Mouse (Mus musculus) lung, adult 2 months (tissue): ENCODE measurements around the gene Fbxo36. TPM values are rescaled to one million over a fixed set of nuclear protein-coding genes. Genes with fewer than 3 reads are reported as not detected.

Experiments
- DNase-seq: peaks from one replicate; pipeline ENCODE4 v3.0.0; 2022
- H3K4me1 ChIP-seq: fragments of 200-500 bp; 2 replicates; pipeline ENCODE4 v1.6.1; 2011; ENCODE audit warnings: low read length; ENCODE audit not compliant: control insufficient read depth, insufficient read depth
- H3K4me3 ChIP-seq: fragments of 200-500 bp; replicated peaks from 2 replicates; pipeline ENCODE3; 2011; ENCODE audit warnings: low read depth, mild to moderate bottlenecking, control low read depth, low read length; ENCODE audit errors: extremely low read depth
- CTCF ChIP-seq: fragments of 200-500 bp; IDR thresholded peaks from 2 replicates; pipeline ENCODE4 v1.5.1; 2011; ENCODE audit warnings: mild to moderate bottlenecking, low read length, control low read depth; ENCODE audit not compliant: insufficient read depth
- POLR2A ChIP-seq: fragments of 200-500 bp; IDR thresholded peaks from 2 replicates; pipeline ENCODE4 v1.6.1; 2011; ENCODE audit warnings: low read depth, mild to moderate bottlenecking, control low read depth, low read length, borderline replicate concordance; ENCODE audit errors: extremely low read depth
- WGBS: fragments of 180-500 bp; shearing (Covaris S2); methylation state at CpG from one replicate; pipeline ENCODE4 v1.1.7; 2018; 5-methylcytosine and 5-hydroxymethylcytosine counted together
- polyA plus RNA-seq: library from polyadenylated mRNA; depleted of rRNA; stranded (reverse); fragments of >200 nt; gene quantifications from 2 replicates; pipeline ENCODE4 v1.2.3, GENCODE M21; 2012

The Fbxo36 gene
- polyA plus RNA-seq, 1 experiment, result 7.7 TPM

- no peak for TF ChIP-seq CTCF
- no peak for TF ChIP-seq POLR2A
- 87% methylated on average over 3 of the region's 3 CpGs for WGBS
- DNase-seq, result no peak
These were observed 79.2 kb downstream of the Fbxo36 start for GRCm38 (mm10) chr1:84918865-84919264.

GRCm38 (mm10) chr1:84923432-84923831 lies 83.8 kb downstream of the Fbxo36 start:
- Histone ChIP-seq H3K4me3 (no peak overlapping the region), H3K4me1 (no peaks in the 10 kb centered on the region)
- no peak for DNase-seq
- WGBS, result 78% methylated on average over 2 of the region's 2 CpGs
- no peak for TF ChIP-seq CTCF
- TF ChIP-seq POLR2A, result no peak

More at GRCm38 (mm10) chr1:84918865-84919264, 79.2 kb downstream of the Fbxo36 start:
- H3K4me3 ChIP-seq, result no peak overlapping the region
- no peaks in the 10 kb centered on the region for H3K4me1 ChIP-seq

- no peak for DNase-seq
- no peaks in the 10 kb centered on the region for H3K4me1 ChIP-seq
- TF ChIP-seq POLR2A (no peak), CTCF (no peak)
- no peak overlapping the region for H3K4me3 ChIP-seq
- 63% methylated on average over 6 of the region's 6 CpGs for WGBS
These were observed 84.5 kb downstream of the Fbxo36 start for GRCm38 (mm10) chr1:84924134-84924533.

GRCm38 (mm10) chr1:84925599-84925998 lies 86.0 kb downstream of the Fbxo36 start:
- no peak for TF ChIP-seq POLR2A
- TF ChIP-seq CTCF, result no peak
- Histone ChIP-seq H3K4me3 (no peak overlapping the region), H3K4me1 (no peaks in the 10 kb centered on the region)
- WGBS, result 62% methylated on average over 9 of the region's 9 CpGs
- no peak for DNase-seq

GRCm38 (mm10) chr1:84933472-84934150 lies 94.0 kb downstream of the Fbxo36 start:
- peak; percentile 56 for DNase-seq
- WGBS, result 13% methylated on average over 22 of the region's 22 CpGs
- Histone ChIP-seq H3K4me1 (peaks cover 4% of the 10 kb centered on the region), H3K4me3 (no peak overlapping the region)
- TF ChIP-seq CTCF (peak; percentile 62), POLR2A (no peak)

- peaks cover 4% of the 10 kb centered on the region for H3K4me1 ChIP-seq
- peak; percentile 4 for DNase-seq
- WGBS, result under 1% methylated on average over 12 of the region's 12 CpGs
- H3K4me3 ChIP-seq, result peak overlapping the region; percentile 11
- TF ChIP-seq CTCF (no peak), POLR2A (no peak)
These were observed 94.5 kb downstream of the Fbxo36 start for GRCm38 (mm10) chr1:84934151-84934502.

GRCm38 (mm10) chr1:84934503-84935333 lies 95.1 kb downstream of the Fbxo36 start, which contains the start of gene Slc16a14:
Gene Slc16a14 (minus strand): TSS chr1:84935134.
- peak; percentile 9 for DNase-seq
- TF ChIP-seq CTCF, result no peak
- TF ChIP-seq POLR2A, result no peak
- peak within 1 kb of the TSS; percentile 20 for H3K4me3 ChIP-seq
- WGBS, result 1% methylated on average over 59 of the region's 59 CpGs
- peaks cover 4% of the 10 kb centered on the region for H3K4me1 ChIP-seq

GRCm38 (mm10) chr1:84935668-84936067 lies 96.0 kb downstream of the Fbxo36 start:
- peaks cover 4% of the 10 kb centered on the region for H3K4me1 ChIP-seq
- peak; percentile 18 for DNase-seq
- TF ChIP-seq POLR2A, result no peak
- TF ChIP-seq CTCF, result no peak
- 27% methylated on average over 9 of the region's 9 CpGs for WGBS
- H3K4me3 ChIP-seq, result no peak overlapping the region

- TF ChIP-seq CTCF, result no peak
- no peak for TF ChIP-seq POLR2A
- H3K4me1 ChIP-seq, result peaks cover 4% of the 10 kb centered on the region
- DNase-seq, result no peak
- no peak overlapping the region for H3K4me3 ChIP-seq
- 88% methylated on average over 19 of the region's 19 CpGs for WGBS
These were observed 97.3 kb downstream of the Fbxo36 start for GRCm38 (mm10) chr1:84936716-84937510.
